Mouse (Mus musculus) kidney, adult 2 months (tissue): ENCODE measurements around the gene Pmf1.

Experiments used
- CTCF ChIP-seq: fragments of 200-500 bp; conservative IDR thresholded peaks from 2 replicates; pipeline ENCODE4 v1.5.1; 2011; ENCODE audit warnings: low read depth, mild to moderate bottlenecking, control low read depth, low read length, moderate library complexity, mixed read lengths; ENCODE audit not compliant: insufficient read depth, insufficient read length
- POLR2A ChIP-seq: fragments of 200-500 bp; IDR thresholded peaks from one replicate; pipeline ENCODE4 v1.6.1; 2011; ENCODE audit warnings: low read depth, low read length, control low read depth

DNA sequence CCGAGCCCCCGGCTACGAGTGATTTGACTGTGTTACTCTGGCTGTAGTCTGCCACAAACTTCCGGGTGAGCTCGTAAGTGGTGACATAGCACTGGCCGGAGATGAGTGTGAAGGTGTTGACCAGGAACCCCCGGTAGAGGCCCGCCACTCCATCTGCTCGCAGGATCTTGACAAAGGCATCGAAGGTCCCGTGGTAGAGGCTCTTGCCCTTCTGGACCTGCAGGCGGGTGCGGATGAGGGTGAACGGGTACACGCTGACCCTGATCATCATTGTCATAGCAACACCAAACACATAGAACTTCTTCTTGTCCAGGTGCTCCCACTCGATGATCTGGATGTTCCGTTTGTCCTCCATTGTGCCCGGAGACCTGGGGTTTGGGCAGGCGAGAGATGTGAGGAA, 10.6 kb upstream of the Pmf1 start:
- TF ChIP-seq POLR2A (no peak), CTCF (no peak)
